Mouse (Mus musculus): ENCODE measurements at regions not wholly inside any gene's neighbourhood (a gene's known extent, or its start where the extent isn't known, plus 50 kb on each side); places are given as distances from the start of the nearest gene placed in this dataset.

DNA sequence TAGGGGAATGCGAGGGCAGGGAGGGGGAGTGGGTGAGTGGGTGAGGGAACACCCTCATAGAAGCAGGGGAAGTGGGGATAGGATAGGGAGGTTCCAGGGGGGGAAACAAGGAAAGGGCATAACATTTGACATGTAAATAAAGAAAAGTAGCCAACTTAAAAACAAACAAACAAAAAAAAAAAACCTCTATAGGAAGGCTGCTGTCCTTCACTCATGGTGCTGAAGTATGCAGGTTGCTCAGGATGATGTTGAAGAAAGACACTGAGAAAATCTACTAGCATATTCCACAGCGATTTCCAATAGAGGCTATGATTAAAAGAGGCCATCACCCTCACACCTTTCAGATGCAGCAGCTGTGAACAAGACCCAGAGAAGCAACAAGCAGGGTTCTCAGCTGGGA lies 298.7 kb downstream of the Rps29 start:
- no peak for TF ChIP-seq CTCF (IDR thresholded peaks at IDR 0.05)
- TF ChIP-seq EP300 (IDR thresholded peaks at IDR 0.05), result no peak
